Mouse (Mus musculus) brain, embryonic 14.5 days (tissue): Measurements from ENCODE around the gene Mpped2.

ENCODE experiments used
- CTCF ChIP-seq: fragments of 200-500 bp; IDR thresholded peaks from 2 replicates; pipeline ENCODE4 v1.5.1; 2012; ENCODE audit warnings: inconsistent platforms, mild to moderate bottlenecking, moderate library complexity, borderline replicate concordance; ENCODE audit not compliant: insufficient read depth, insufficient read length; ENCODE audit errors: extremely low read depth
- POLR2A ChIP-seq: fragments of 200-500 bp; IDR thresholded peaks from 2 replicates; pipeline ENCODE4 v1.6.1; 2012; ENCODE audit warnings: mild to moderate bottlenecking, inconsistent platforms, borderline replicate concordance; ENCODE audit not compliant: poor library complexity, insufficient read depth, insufficient read length, severe bottlenecking; ENCODE audit errors: extremely low read depth

DNA sequence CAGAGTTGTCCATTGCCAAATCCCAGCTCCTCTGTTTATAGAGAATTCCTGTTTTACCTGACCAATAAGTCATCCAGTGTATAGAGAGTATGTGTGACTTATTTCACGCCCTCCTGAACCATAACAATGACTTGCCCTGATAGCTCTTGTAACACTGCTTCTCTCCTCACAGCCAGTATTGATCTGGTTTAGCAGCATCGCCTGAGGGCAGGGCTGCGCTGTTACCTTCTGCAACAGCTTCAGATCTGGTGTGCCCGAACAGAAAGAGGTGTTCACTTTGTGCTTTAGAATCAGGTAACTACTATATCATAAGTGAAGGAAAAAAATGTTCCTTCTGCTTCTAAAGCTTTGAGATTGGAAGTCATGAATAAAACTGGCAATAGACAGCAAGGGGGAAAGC is 133.7 kb downstream of the Mpped2 start:
- TF ChIP-seq CTCF (no peak), POLR2A (no peak)
